Mouse (Mus musculus) heart, embryonic 12.5 days (tissue): ENCODE results near the gene Kalrn. TPM values are rescaled to one million over a fixed set of nuclear protein-coding genes. Genes with fewer than 3 reads are reported as not detected.

ENCODE experiments used
- ATAC-seq: fragments of 200-750 bp; cut with Nextera tagmentation; 2 replicates; pipeline ENCODE4 v1.8.0; 2017; ENCODE audit warnings: moderate TSS enrichment, moderate library complexity; ENCODE audit not compliant: insufficient number of reproducible peaks, low FRiP score
- H3K27ac ChIP-seq: fragments of 300-500 bp; sonication (generic); 2 replicates; pipeline ENCODE4 v1.5.1; 2016; ENCODE audit warnings: mild to moderate bottlenecking, moderate library complexity; ENCODE audit not compliant: poor library complexity, severe bottlenecking
- H3K27me3 ChIP-seq: fragments of 300-500 bp; sonication (generic); replicated peaks from 2 replicates; pipeline ENCODE4 v1.6.1; 2016; ENCODE audit warnings: mild to moderate bottlenecking, moderate library complexity
- H3K36me3 ChIP-seq: fragments of 300-500 bp; sonication (generic); 2 replicates; pipeline ENCODE4 v1.6.1; 2016; ENCODE audit warnings: mild to moderate bottlenecking, moderate library complexity
- H3K4me1 ChIP-seq: fragments of 300-500 bp; sonication (generic); replicated peaks from 2 replicates; pipeline ENCODE4 v1.6.1; 2016; ENCODE audit warnings: mild to moderate bottlenecking
- H3K4me2 ChIP-seq: fragments of 300-500 bp; sonication (generic); 2 replicates; pipeline ENCODE4 v1.6.1; 2016; ENCODE audit warnings: mild to moderate bottlenecking, moderate library complexity
- H3K4me3 ChIP-seq: fragments of 300-500 bp; sonication (generic); 2 replicates; pipeline ENCODE4 v1.5.1; 2016; ENCODE audit warnings: mild to moderate bottlenecking
- H3K9ac ChIP-seq: fragments of 300-500 bp; sonication (generic); 2 replicates; pipeline ENCODE4 v1.6.1; 2016; ENCODE audit warnings: mild to moderate bottlenecking, moderate library complexity
- H3K9me3 ChIP-seq: fragments of 300-500 bp; sonication (generic); replicated peaks from 2 replicates; pipeline ENCODE4 v1.6.1; 2016; ENCODE audit warnings: mild to moderate bottlenecking, moderate library complexity
- WGBS: fragments of 180-500 bp; shearing (Covaris S2); methylation state at CpG from one replicate; pipeline ENCODE4 v1.1.7; 2016; 5-methylcytosine and 5-hydroxymethylcytosine counted together
- polyA plus RNA-seq: library from polyadenylated mRNA; unstranded; fragments of >200 nt; fragmentation: Nextera tagmentation; extraction: Ambion mirVana; gene quantifications from 2 replicates; pipeline ENCODE4 v1.2.1, GENCODE M21; 2016

Kalrn gene
- polyA plus RNA-seq, 1 experiment from 2014 or later = 29.3 TPM

- Histone ChIP-seq H3K4me3 (no peak overlapping the region), H3K27ac (no peak overlapping the region), H3K9ac (no peak overlapping the region), H3K4me2 (no peak overlapping the region), H3K36me3 (no peaks in the 10 kb centered on the region), H3K4me1 (0 out of 2 replicates have a peak, but pooled peaks cover 4% of the 10 kb centered on the region), H3K27me3 (no peaks in the 10 kb centered on the region), H3K9me3 (no peaks in the 10 kb centered on the region)
- 81% methylated on average over 3 of the region's 3 CpGs for WGBS
- ATAC-seq = no peak
These were observed 418.4 kb downstream of the Kalrn start for GRCm38 (mm10) chr16:34154903-34155302.

GRCm38 (mm10) chr16:34151528-34152071 lies 421.7 kb downstream of the Kalrn start:
- H3K4me3 ChIP-seq = no peak overlapping the region
- H3K9me3 ChIP-seq = no peaks in the 10 kb centered on the region
- WGBS = 84% methylated on average over 3 of the region's 3 CpGs
- no peak overlapping the region for H3K4me2 ChIP-seq
- no peaks in the 10 kb centered on the region for H3K36me3 ChIP-seq
- no peak overlapping the region for H3K27ac ChIP-seq
- ATAC-seq = no peak
- H3K9ac ChIP-seq = no peak overlapping the region
- H3K27me3 ChIP-seq = no peaks in the 10 kb centered on the region
- H3K4me1 ChIP-seq = 0 out of 2 replicates have a peak, but pooled peaks cover 4% of the 10 kb centered on the region

GRCm38 (mm10) chr16:34141670-34142069 lies 431.7 kb downstream of the Kalrn start:
- ATAC-seq = no peak
- Histone ChIP-seq H3K27ac (no peak overlapping the region), H3K4me2 (no peak overlapping the region), H3K9ac (no peak overlapping the region), H3K9me3 (no peaks in the 10 kb centered on the region), H3K4me1 (no peaks in the 10 kb centered on the region), H3K27me3 (no peaks in the 10 kb centered on the region), H3K4me3 (no peak overlapping the region), H3K36me3 (no peaks in the 10 kb centered on the region)
- 76% methylated on average over 8 of the region's 8 CpGs for WGBS

GRCm38 (mm10) chr16:34135074-34135473 lies 438.3 kb downstream of the Kalrn start:
- H3K4me3 ChIP-seq = no peak overlapping the region
- no peak overlapping the region for H3K9ac ChIP-seq

GRCm38 (mm10) chr16:34134628-34135027 lies 438.7 kb downstream of the Kalrn start:
- Histone ChIP-seq H3K4me2 (no peak overlapping the region), H3K9me3 (no peaks in the 10 kb centered on the region), H3K4me1 (no peaks in the 10 kb centered on the region), H3K36me3 (0 out of 2 replicates have a peak, but pooled peaks cover 4% of the 10 kb centered on the region), H3K4me3 (no peak overlapping the region), H3K9ac (no peak overlapping the region), H3K27ac (no peak overlapping the region), H3K27me3 (no peaks in the 10 kb centered on the region)
- no peak for ATAC-seq
- whole genome bisulfite sequencing = 62% methylated on average over 3 of the region's 3 CpGs

More at GRCm38 (mm10) chr16:34135074-34135473, 438.3 kb downstream of the Kalrn start:
- 77% methylated on average over 2 of the region's 2 CpGs for WGBS
- Histone ChIP-seq H3K4me1 (no peaks in the 10 kb centered on the region), H3K9me3 (no peaks in the 10 kb centered on the region), H3K27me3 (no peaks in the 10 kb centered on the region), H3K4me2 (no peak overlapping the region), H3K36me3 (0 out of 2 replicates have a peak, but pooled peaks cover 4% of the 10 kb centered on the region), H3K27ac (no peak overlapping the region)
- no peak for ATAC-seq

GRCm38 (mm10) chr16:34125595-34125994 lies 447.7 kb downstream of the Kalrn start:
- no peak overlapping the region for H3K4me2 ChIP-seq
- no peak for ATAC-seq

GRCm38 (mm10) chr16:34122486-34122885 lies 450.8 kb downstream of the Kalrn start:
- Histone ChIP-seq H3K27me3 (no peaks in the 10 kb centered on the region), H3K4me1 (no peaks in the 10 kb centered on the region), H3K9me3 (no peaks in the 10 kb centered on the region), H3K4me3 (no peak overlapping the region), H3K36me3 (no peaks in the 10 kb centered on the region), H3K9ac (no peak overlapping the region), H3K4me2 (no peak overlapping the region), H3K27ac (no peak overlapping the region)
- ATAC-seq = no peak
- WGBS = 82% methylated on average over 9 of the region's 9 CpGs

More at GRCm38 (mm10) chr16:34125595-34125994, 447.7 kb downstream of the Kalrn start:
- Histone ChIP-seq H3K9ac (0 out of 2 replicates have a peak overlapping the region, but pooled peaks have one; percentile 5), H3K4me3 (no peak overlapping the region), H3K4me1 (no peaks in the 10 kb centered on the region), H3K27ac (no peak overlapping the region), H3K27me3 (no peaks in the 10 kb centered on the region), H3K36me3 (no peaks in the 10 kb centered on the region), H3K9me3 (no peaks in the 10 kb centered on the region)
- WGBS = 4% methylated on average over 2 of the region's 2 CpGs

GRCm38 (mm10) chr16:34121288-34121687 lies 452.0 kb downstream of the Kalrn start:
- WGBS = 68% methylated on average over 7 of the region's 7 CpGs
- Histone ChIP-seq H3K27ac (no peak overlapping the region), H3K4me1 (no peaks in the 10 kb centered on the region), H3K9me3 (no peaks in the 10 kb centered on the region), H3K27me3 (no peaks in the 10 kb centered on the region), H3K36me3 (0 out of 2 replicates have a peak, but pooled peaks cover under 1% of the 10 kb centered on the region), H3K4me3 (no peak overlapping the region), H3K4me2 (no peak overlapping the region), H3K9ac (no peak overlapping the region)
- no peak for ATAC-seq

- Histone ChIP-seq H3K9me3 (no peaks in the 10 kb centered on the region), H3K27ac (no peak overlapping the region), H3K4me1 (no peaks in the 10 kb centered on the region), H3K4me2 (no peak overlapping the region), H3K27me3 (no peaks in the 10 kb centered on the region), H3K4me3 (no peak overlapping the region), H3K9ac (no peak overlapping the region), H3K36me3 (0 out of 2 replicates have a peak, but pooled peaks cover 4% of the 10 kb centered on the region)
- no peak for ATAC-seq
- 58% methylated on average over 9 of the region's 9 CpGs for WGBS
These were observed 452.5 kb downstream of the Kalrn start for GRCm38 (mm10) chr16:34120801-34121201.

GRCm38 (mm10) chr16:34119844-34120243 lies 453.5 kb downstream of the Kalrn start:
- Histone ChIP-seq H3K27ac (no peak overlapping the region), H3K9me3 (no peaks in the 10 kb centered on the region), H3K36me3 (0 out of 2 replicates have a peak, but pooled peaks cover 4% of the 10 kb centered on the region), H3K4me2 (no peak overlapping the region), H3K27me3 (no peaks in the 10 kb centered on the region), H3K4me3 (no peak overlapping the region), H3K9ac (no peak overlapping the region), H3K4me1 (no peaks in the 10 kb centered on the region)
- ATAC-seq = no peak
- WGBS = 85% methylated on average over 7 of the region's 7 CpGs

GRCm38 (mm10) chr16:34119370-34119769 lies 454.0 kb downstream of the Kalrn start:
- WGBS = 20% methylated on average over 2 of the region's 2 CpGs
- Histone ChIP-seq H3K27ac (no peak overlapping the region), H3K4me1 (no peaks in the 10 kb centered on the region), H3K9ac (no peak overlapping the region), H3K36me3 (0 out of 2 replicates have a peak, but pooled peaks cover 4% of the 10 kb centered on the region), H3K4me2 (no peak overlapping the region), H3K9me3 (no peaks in the 10 kb centered on the region), H3K4me3 (no peak overlapping the region), H3K27me3 (no peaks in the 10 kb centered on the region)
- no peak for ATAC-seq

- Histone ChIP-seq H3K9me3 (no peaks in the 10 kb centered on the region), H3K4me3 (no peak overlapping the region), H3K9ac (no peak overlapping the region), H3K4me1 (peaks cover 5% of the 10 kb centered on the region), H3K27ac (no peak overlapping the region), H3K36me3 (peaks cover 9% of the 10 kb centered on the region; the same call in 1 of the 2 replicates), H3K27me3 (no peaks in the 10 kb centered on the region), H3K4me2 (no peak overlapping the region)
- no peak for ATAC-seq
- 2% methylated on average over 3 of the region's 3 CpGs for WGBS
These were observed 458.7 kb downstream of the Kalrn start for GRCm38 (mm10) chr16:34114665-34115064.
